Mouse (Mus musculus) neural tube, embryonic 10.5 days (tissue): ENCODE results near the gene Cyp2f2.

ENCODE experiments used
- DNase-seq: peaks from one replicate; pipeline ENCODE4 v3.0.0-alpha.2; 2017; ENCODE audit warnings: low spot score; ENCODE audit errors: extremely low spot score

Gene Cyp2f2

GRCm38 (mm10) chr7:27119676-27120075, at the start of gene Cyp2f2:
Cyp2f2 (plus strand) TSS chr7:27119909.
- no peak for DNase-seq

GRCm38 (mm10) chr7:27078641-27079040, 41.1 kb upstream of the Cyp2f2 start:
- DNase-seq = no peak

- DNase-seq = no peak
Observed at GRCm38 (mm10) chr7:27081625-27082024, 38.1 kb upstream of the Cyp2f2 start.

GRCm38 (mm10) chr7:27091039-27091438, 28.7 kb upstream of the Cyp2f2 start:
- no peak for DNase-seq

GRCm38 (mm10) chr7:27092038-27092703, 27.5 kb upstream of the Cyp2f2 start:
- DNase-seq = no peak

- no peak for DNase-seq
Observed at GRCm38 (mm10) chr7:27092882-27093281, 26.8 kb upstream of the Cyp2f2 start.

GRCm38 (mm10) chr7:27104882-27105281, 14.8 kb upstream of the Cyp2f2 start:
- DNase-seq = no peak

- DNase-seq = no peak
Observed at GRCm38 (mm10) chr7:27110327-27110726, 9.4 kb upstream of the Cyp2f2 start.

GRCm38 (mm10) chr7:27111038-27111437, 8.7 kb upstream of the Cyp2f2 start:
- no peak for DNase-seq

- no peak for DNase-seq
Observed at GRCm38 (mm10) chr7:27111987-27112386, 7.7 kb upstream of the Cyp2f2 start.

- no peak for DNase-seq
Observed at GRCm38 (mm10) chr7:27118033-27118511, 1.6 kb upstream of the Cyp2f2 start.

GRCm38 (mm10) chr7:27124305-27124832, 4.7 kb downstream of the Cyp2f2 start:
- DNase-seq = no peak

- DNase-seq = no peak
Observed at GRCm38 (mm10) chr7:27124969-27125368, 5.3 kb downstream of the Cyp2f2 start.

GRCm38 (mm10) chr7:27128162-27128561, 8.5 kb downstream of the Cyp2f2 start:
- DNase-seq = peak; percentile 31

- no peak for DNase-seq
Observed at GRCm38 (mm10) chr7:27128946-27129345, 9.2 kb downstream of the Cyp2f2 start.

GRCm38 (mm10) chr7:27129811-27130210, 10.1 kb downstream of the Cyp2f2 start:
- DNase-seq = no peak

- no peak for DNase-seq
Observed at GRCm38 (mm10) chr7:27130521-27131370, 11.0 kb downstream of the Cyp2f2 start.

GRCm38 (mm10) chr7:27131387-27131786, 11.7 kb downstream of the Cyp2f2 start:
- no peak for DNase-seq

- DNase-seq = peak; percentile 52
Observed at GRCm38 (mm10) chr7:27132588-27132987, 12.9 kb downstream of the Cyp2f2 start.

- DNase-seq = no peak
Observed at GRCm38 (mm10) chr7:27133156-27133555, 13.4 kb downstream of the Cyp2f2 start.

GRCm38 (mm10) chr7:27133757-27134156, 14.0 kb downstream of the Cyp2f2 start:
- DNase-seq = no peak

GRCm38 (mm10) chr7:27136410-27136996, 16.8 kb downstream of the Cyp2f2 start:
- no peak for DNase-seq
